Mouse (Mus musculus) spleen, adult 2 months (tissue): Measurements from ENCODE around the gene Naglu.

Experiments
- CTCF ChIP-seq: fragments of 200-500 bp; IDR thresholded peaks from 2 replicates; pipeline ENCODE4 v1.5.1; 2011; ENCODE audit warnings: mild to moderate bottlenecking, inconsistent platforms; ENCODE audit not compliant: insufficient read depth, insufficient read length, insufficient replicate concordance; ENCODE audit errors: extremely low read depth
- POLR2A ChIP-seq: fragments of 200-500 bp; IDR thresholded peaks from 2 replicates; pipeline ENCODE4 v1.6.1; 2011; ENCODE audit warnings: low read depth, low read length, inconsistent platforms

DNA sequence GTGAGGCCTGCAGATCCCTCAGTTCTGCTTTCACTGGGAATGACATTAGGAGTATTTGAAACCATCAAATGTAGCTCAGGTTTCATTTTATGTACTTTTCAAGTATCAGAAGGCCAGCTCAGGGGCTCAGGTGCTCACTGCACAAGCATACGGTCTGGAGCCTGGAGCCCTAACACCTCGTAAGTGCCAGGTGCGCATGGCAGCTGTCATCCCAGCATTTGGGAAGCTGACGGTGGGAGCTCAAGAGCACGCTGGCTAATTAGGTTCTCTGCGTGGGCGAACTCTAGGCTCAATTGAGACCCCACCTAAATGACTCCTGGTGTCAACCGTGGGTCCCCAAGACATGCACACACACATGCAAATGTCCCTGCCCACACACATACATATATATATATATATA lies 40.5 kb upstream of the Naglu start:
- TF ChIP-seq CTCF (no peak), POLR2A (no peak)
